Comparison of ENCODE assay signal across 23 mouse cellular contexts in genomic region chr11:101719986-101720520, GRCm38 (mm10). TPM values are rescaled to one million over a fixed set of nuclear protein-coding genes. Genes with fewer than 3 reads are reported as not detected.
A peak's percentile ranks its signal among the peaks of the same experiment; 100 is the strongest.
DNase-seq lines count a peak whose midpoint lies in the region; ATAC-seq and TF ChIP-seq lines count a peak whose summit lies in the region.
"Had no signal": no experiment of that assay in that cellular context is flagged by ENCODE, and none has a peak within 500 bp of the region (broad histone marks: within the 10 kb centered on the region; RNA-seq: fewer than 3 reads in every experiment).

No protein-coding gene starts in this region.

- 66% methylated on average over 21 of the region's 21 CpGs for WGBS in kidney, embryonic 16.5 days
- WGBS in stomach, postnatal 0 days = 61% methylated on average over 21 of the region's 21 CpGs
- 87% methylated on average over 21 of the region's 21 CpGs for WGBS in hindbrain, embryonic 13.5 days

- H3K9ac ChIP-seq in kidney, embryonic 16.5 days (replicated peaks; ENCODE audit: low read length) = no peak overlapping the region
- no peak overlapping the region for H3K9ac ChIP-seq in stomach, postnatal 0 days (ENCODE audit: low read length)
- H3K9ac ChIP-seq in hindbrain, embryonic 13.5 days = no peak overlapping the region
- H3K9ac ChIP-seq: forebrain, embryonic 13.5 days; forebrain, postnatal 0 days; heart, embryonic 13.5 days had no signal

- TF ChIP-seq EP300 in stomach, postnatal 0 days (optimal IDR thresholded peaks at IDR 0.05) = no peak

- no peak for TF ChIP-seq CTCF in stomach, postnatal 0 days (IDR thresholded peaks at IDR 0.05; ENCODE audit: low read depth)
- TF ChIP-seq CTCF in left cerebral cortex, adult 2 months (IDR thresholded peaks at IDR 0.05) = no peak

- no peaks in the 10 kb centered on the region for H3K27me3 ChIP-seq in kidney, embryonic 16.5 days (ENCODE audit: insufficient read depth, low read length)
- peaks cover 11% of the 10 kb centered on the region for H3K27me3 ChIP-seq in megakaryocyte, embryonic 14.5 days (replicated peaks)
- no peaks in the 10 kb centered on the region for H3K27me3 ChIP-seq in stomach, postnatal 0 days (ENCODE audit: control insufficient read depth, insufficient read depth, low read length)
- no peaks in the 10 kb centered on the region for H3K27me3 ChIP-seq in hindbrain, embryonic 13.5 days
- H3K27me3 ChIP-seq: forebrain, embryonic 13.5 days; heart, embryonic 13.5 days had no signal

- no peaks in the 10 kb centered on the region for H3K9me3 ChIP-seq in kidney, embryonic 16.5 days (ENCODE audit: low read length)
- H3K9me3 ChIP-seq in megakaryocyte, embryonic 14.5 days = no peaks in the 10 kb centered on the region
- no peaks in the 10 kb centered on the region for H3K9me3 ChIP-seq in stomach, postnatal 0 days (ENCODE audit: control insufficient read depth, low read length)
- no peaks in the 10 kb centered on the region for H3K9me3 ChIP-seq in hindbrain, embryonic 13.5 days
- H3K9me3 ChIP-seq: embryonic facial prominence, embryonic 10.5 days; forebrain, embryonic 13.5 days; heart, embryonic 13.5 days had no signal

- ATAC-seq in kidney, embryonic 16.5 days (ENCODE audit: low FRiP score, low TSS enrichment) = no peak
- ATAC-seq in megakaryocyte, adult 5-6 weeks (ENCODE audit: poor library complexity, severe bottlenecking) = no peak
- no peak for ATAC-seq in stomach, postnatal 0 days (ENCODE audit: low FRiP score, low TSS enrichment)
- ATAC-seq in hindbrain, embryonic 13.5 days (ENCODE audit: low FRiP score) = no peak
- ATAC-seq: activated CD4-positive, CD25-positive, alpha-beta regulatory T cell, adult 4 months; forebrain, embryonic 13.5 days; forebrain, postnatal 0 days; hindbrain, embryonic 16.5 days; inflammation-experienced regulatory T-cells, adult 6 months had no signal

- no peaks in the 10 kb centered on the region for H3K36me3 ChIP-seq in kidney, embryonic 16.5 days (ENCODE audit: insufficient read depth, low read length)
- H3K36me3 ChIP-seq in megakaryocyte, embryonic 14.5 days (replicated peaks; ENCODE audit: low read length) = no peaks in the 10 kb centered on the region
- H3K36me3 ChIP-seq in stomach, postnatal 0 days (ENCODE audit: control insufficient read depth, insufficient read depth, low read length) = no peaks in the 10 kb centered on the region
- H3K36me3 ChIP-seq in hindbrain, embryonic 13.5 days = no peaks in the 10 kb centered on the region
- H3K36me3 ChIP-seq: embryonic facial prominence, embryonic 10.5 days; heart, embryonic 13.5 days had no signal

- H3K27ac ChIP-seq in kidney, embryonic 16.5 days (ENCODE audit: low read length) = no peak overlapping the region
- H3K27ac ChIP-seq in stomach, postnatal 0 days (replicated peaks) = no peak overlapping the region
- H3K27ac ChIP-seq in hindbrain, embryonic 13.5 days = no peak overlapping the region
- H3K27ac ChIP-seq in left cerebral cortex, adult 2 months = no peak overlapping the region
- H3K27ac ChIP-seq: embryonic facial prominence, embryonic 10.5 days; forebrain, embryonic 13.5 days; heart, embryonic 13.5 days had no signal

- peak; percentile 20 for DNase-seq in kidney, adult 11 months
- peak; percentile 53 for DNase-seq in Muller cell, postnatal 12 days (ENCODE audit: inconsistent ontology term)
- peak; percentile 37 for DNase-seq in stomach, postnatal 0 days (ENCODE audit: low spot score)
- no peak for DNase-seq in left cerebral cortex, adult 2 months (ENCODE audit: extremely low spot score in 1 of 2, low spot score in 2 of 2)
- DNase-seq: adrenal gland, adult 2 months; adrenal gland, postnatal 25 days; cerebellum, adult 18-20 months; cerebellum, adult 9-11 months; cerebellum, postnatal 36 days; forebrain, postnatal 0 days; gastrocnemius, postnatal 36 days; heart, adult 11 months; heart, postnatal 36 days had no signal

- H3K4me3 ChIP-seq in kidney, embryonic 16.5 days (ENCODE audit: low read length) = no peak overlapping the region
- peak overlapping the region; percentile 14 for H3K4me3 ChIP-seq in megakaryocyte, embryonic 14.5 days (replicated peaks)
- no peak overlapping the region for H3K4me3 ChIP-seq in stomach, postnatal 0 days (ENCODE audit: low read depth, low read length)
- no peak overlapping the region for H3K4me3 ChIP-seq in hindbrain, embryonic 13.5 days
- H3K4me3 ChIP-seq in left cerebral cortex, adult 2 months = no peak overlapping the region
- H3K4me3 ChIP-seq: embryonic facial prominence, embryonic 10.5 days; forebrain, embryonic 13.5 days; heart, embryonic 13.5 days had no signal

- intact Hi-C loops in left cerebral cortex, adult 2 months (cut with DNase I) = no loop called here

- H3K4me2 ChIP-seq in kidney, embryonic 16.5 days (replicated peaks; ENCODE audit: low read depth, low read length) = no peak overlapping the region
- no peak overlapping the region for H3K4me2 ChIP-seq in stomach, postnatal 0 days (replicated peaks; ENCODE audit: low read depth)
- H3K4me2 ChIP-seq in hindbrain, embryonic 13.5 days = no peak overlapping the region
- H3K4me2 ChIP-seq: forebrain, embryonic 13.5 days; heart, embryonic 13.5 days had no signal

- H3K4me1 ChIP-seq in kidney, embryonic 16.5 days (ENCODE audit: insufficient read depth, low read length) = no peaks in the 10 kb centered on the region
- peaks cover 7% of the 10 kb centered on the region for H3K4me1 ChIP-seq in megakaryocyte, embryonic 14.5 days
- no peaks in the 10 kb centered on the region for H3K4me1 ChIP-seq in stomach, postnatal 0 days (replicated peaks; ENCODE audit: control insufficient read depth, insufficient read depth)
- peaks cover 12% of the 10 kb centered on the region for H3K4me1 ChIP-seq in hindbrain, embryonic 13.5 days (replicated peaks)

RNA-seq across cellular contexts. Expression of gene Dhx8, which starts 12.7 kb away (rescaled TPM):
- 31.3 and 33.2 TPM in 2 replicates for polyA plus RNA-seq in kidney, embryonic 16.5 days (2015; fragmentation: Nextera tagmentation; extraction: Ambion mirVana)
- polyA plus RNA-seq in megakaryocyte, embryonic 14.5 days (2012; ENCODE audit: insufficient read depth, low replicate concordance) = 0.63 and 3.8 TPM in 2 replicates
- total RNA-seq in megakaryocyte, adult 5-6 weeks (2015) = 18.5 and 18.8 TPM in 2 replicates
- total RNA-seq in megakaryocyte, adult 5-6 weeks (2017) = 36.9 and 39.1 TPM in 2 replicates
- polyA plus RNA-seq in stomach, postnatal 0 days (2015; fragmentation: Nextera tagmentation; extraction: Ambion mirVana) = 12.6 and 12.8 TPM in 2 replicates
- polyA plus RNA-seq in hindbrain, embryonic 13.5 days (2015; fragmentation: Nextera tagmentation; extraction: Ambion mirVana) = 35.1 and 39.7 TPM in 2 replicates
- total RNA-seq in left cerebral cortex, adult 2 months (2021) = 10 to 100 TPM; 36.8 to 39.3 TPM

RNA-seq across cellular contexts. Expression of gene Arl4d, which starts 54.7 kb away (rescaled TPM):
- polyA plus RNA-seq in kidney, embryonic 16.5 days (2015; fragmentation: Nextera tagmentation; extraction: Ambion mirVana) = 5.1 and 6.4 TPM in 2 replicates
- polyA plus RNA-seq in megakaryocyte, embryonic 14.5 days (2012; ENCODE audit: insufficient read depth, low replicate concordance) = 1.2 TPM in 1 of 2 replicates, not detected in the other
- total RNA-seq in megakaryocyte, adult 5-6 weeks (2015) = 1.7 and 2.3 TPM in 2 replicates
- 1.0 and 2.1 TPM in 2 replicates for total RNA-seq in megakaryocyte, adult 5-6 weeks (2017)
- polyA plus RNA-seq in stomach, postnatal 0 days (2015; fragmentation: Nextera tagmentation; extraction: Ambion mirVana) = 9.5 and 10.0 TPM in 2 replicates
- 8.0 and 10.7 TPM in 2 replicates for polyA plus RNA-seq in hindbrain, embryonic 13.5 days (2015; fragmentation: Nextera tagmentation; extraction: Ambion mirVana)
- 10 to 100 TPM; 33.5 to 50.4 TPM for total RNA-seq in left cerebral cortex, adult 2 months (2021)

Comparison
In these comparisons a context has a peak if more than half of its experiments do, and no peak if none do; other contexts are left out.
1. DNase-seq: peak in kidney, adult 11 months (single experiment), Muller cell, postnatal 12 days (single experiment) and stomach, postnatal 0 days (single experiment); none in left cerebral cortex, adult 2 months (0 of 2).